Mouse (Mus musculus) ES-Bruce4 (cell line): ENCODE measurements around the gene Dscaml1.

Source experiments
- CTCF ChIP-seq: IDR thresholded peaks from one replicate; pipeline ENCODE4 v1.8.1; 2011; ENCODE audit warnings: low read depth, low read length
- POLR2A ChIP-seq: IDR thresholded peaks from one replicate; pipeline ENCODE4 v1.8.1; 2011; ENCODE audit warnings: low read length; ENCODE audit not compliant: insufficient read depth

GRCm38 (mm10) chr9:45569680-45570079 lies 143.3 kb downstream of the Dscaml1 start:
- TF ChIP-seq CTCF (no peak), POLR2A (no peak)
